Mouse (Mus musculus) kidney, embryonic 14.5 days (tissue): Measurements from ENCODE around the gene Fhdc1. TPM values are rescaled to one million over a fixed set of nuclear protein-coding genes. Genes with fewer than 3 reads are reported as not detected.

Experiments used
- ATAC-seq: fragments of 200-750 bp; cut with Nextera tagmentation; 2 replicates; pipeline ENCODE4 v1.8.0; 2017; ENCODE audit warnings: moderate number of reproducible peaks, mild to moderate bottlenecking, moderate TSS enrichment, moderate library complexity; ENCODE audit not compliant: low FRiP score, low TSS enrichment
- H3K27ac ChIP-seq: fragments of 300-500 bp; sonication (generic); 2 replicates; pipeline ENCODE4 v1.5.1; 2014; ENCODE audit warnings: low read depth, mild to moderate bottlenecking, low read length, moderate library complexity, mixed read lengths
- H3K27me3 ChIP-seq: fragments of 300-500 bp; sonication (generic); 2 replicates; pipeline ENCODE4 v1.6.1; 2014; ENCODE audit warnings: mild to moderate bottlenecking, low read length; ENCODE audit not compliant: control insufficient read depth, insufficient read depth
- H3K36me3 ChIP-seq: fragments of 300-500 bp; sonication (generic); 2 replicates; pipeline ENCODE4 v1.6.1; 2014; ENCODE audit warnings: low read length, mixed read lengths; ENCODE audit not compliant: control insufficient read depth, insufficient read depth
- H3K4me1 ChIP-seq: fragments of 300-500 bp; sonication (generic); 2 replicates; pipeline ENCODE4 v1.6.1; 2014; ENCODE audit warnings: low read length, mixed read lengths; ENCODE audit not compliant: control insufficient read depth, insufficient read depth
- H3K4me2 ChIP-seq: fragments of 300-500 bp; sonication (generic); replicated peaks from 2 replicates; pipeline ENCODE4 v1.6.1; 2014; ENCODE audit warnings: low read depth, mild to moderate bottlenecking, low read length
- H3K4me3 ChIP-seq: fragments of 300-500 bp; sonication (generic); 2 replicates; pipeline ENCODE4 v1.5.1; 2014; ENCODE audit warnings: mild to moderate bottlenecking, low read length
- H3K9ac ChIP-seq: fragments of 300-500 bp; sonication (generic); 2 replicates; pipeline ENCODE4 v1.6.1; 2014; ENCODE audit warnings: low read depth, mild to moderate bottlenecking, low read length, moderate library complexity
- H3K9me3 ChIP-seq: fragments of 300-500 bp; sonication (generic); 2 replicates; pipeline ENCODE4 v1.6.1; 2016; ENCODE audit warnings: low read length; ENCODE audit not compliant: control insufficient read depth
- WGBS: fragments of 180-500 bp; shearing (Covaris S2); extraction: QIAGEN DNeasy Blood & Tissue Kit; methylation state at CpG from one replicate; pipeline ENCODE4 v1.1.7; 2014; 5-methylcytosine and 5-hydroxymethylcytosine counted together
- polyA plus RNA-seq: library from polyadenylated mRNA; unstranded; fragments of >200 nt; fragmentation: Nextera tagmentation; extraction: Ambion mirVana; gene quantifications from 2 replicates; pipeline ENCODE4 v1.2.1, GENCODE M21; 2014

Gene Fhdc1
- polyA plus RNA-seq, result 0.87 and 4.4 TPM in 2 replicates

- H3K4me2 ChIP-seq, result peak within 1 kb of the TSS; percentile 99
- WGBS, result under 1% methylated on average over 71 of the region's 82 CpGs
- peaks cover 21% of the 10 kb centered on the region for H3K27me3 ChIP-seq
- no peaks in the 10 kb centered on the region for H3K36me3 ChIP-seq
- peak within 1 kb of the TSS; percentile 67 for H3K4me3 ChIP-seq
- peaks cover 17% of the 10 kb centered on the region for H3K4me1 ChIP-seq
- peak; percentile 81 for ATAC-seq
- no peak within 1 kb of the TSS for H3K27ac ChIP-seq
- H3K9me3 ChIP-seq, result no peaks in the 10 kb centered on the region
- peak within 1 kb of the TSS; percentile 63 for H3K9ac ChIP-seq
These were observed at the start of gene Fhdc1 for GRCm38 (mm10) chr3:84480006-84480897. Gene Fhdc1 (minus strand): TSS chr3:84480429.

- Histone ChIP-seq H3K27ac (no peak overlapping the region), H3K4me2 (no peak overlapping the region), H3K27me3 (no peaks in the 10 kb centered on the region), H3K36me3 (peaks cover 8% of the 10 kb centered on the region; the same call in 1 of the 2 replicates), H3K9ac (no peak overlapping the region), H3K4me1 (no peaks in the 10 kb centered on the region), H3K4me3 (no peak overlapping the region), H3K9me3 (no peaks in the 10 kb centered on the region)
- 82% methylated on average over 2 of the region's 2 CpGs for WGBS
- no peak for ATAC-seq
These were observed 48.8 kb upstream of the Fhdc1 start for GRCm38 (mm10) chr3:84529021-84529420.

- no peak overlapping the region for H3K4me3 ChIP-seq
- no peak overlapping the region for H3K27ac ChIP-seq
- H3K4me1 ChIP-seq, result no peaks in the 10 kb centered on the region
- no peak overlapping the region for H3K9ac ChIP-seq
- H3K27me3 ChIP-seq, result no peaks in the 10 kb centered on the region
- no peak for ATAC-seq
- no peaks in the 10 kb centered on the region for H3K9me3 ChIP-seq
- 94% methylated on average over 1 of the region's 1 CpGs for WGBS
- no peak overlapping the region for H3K4me2 ChIP-seq
- H3K36me3 ChIP-seq, result peaks cover 3% of the 10 kb centered on the region; the same call in 1 of the 2 replicates
These were observed 44.7 kb upstream of the Fhdc1 start for GRCm38 (mm10) chr3:84524952-84525351.

GRCm38 (mm10) chr3:84516163-84516562, 35.9 kb upstream of the Fhdc1 start:
- ATAC-seq, result no peak
- no peak overlapping the region for H3K9ac ChIP-seq
- H3K36me3 ChIP-seq, result peaks cover 6% of the 10 kb centered on the region; the same call in 1 of the 2 replicates
- H3K27me3 ChIP-seq, result no peaks in the 10 kb centered on the region
- no peaks in the 10 kb centered on the region for H3K9me3 ChIP-seq
- 93% methylated on average over 3 of the region's 3 CpGs for WGBS
- H3K27ac ChIP-seq, result no peak overlapping the region
- 0 out of 2 replicates have a peak, but pooled peaks cover 4% of the 10 kb centered on the region for H3K4me1 ChIP-seq
- H3K4me2 ChIP-seq, result no peak overlapping the region
- no peak overlapping the region for H3K4me3 ChIP-seq

GRCm38 (mm10) chr3:84512774-84513515, 32.7 kb upstream of the Fhdc1 start:
- no peak for ATAC-seq
- H3K4me2 ChIP-seq, result no peak overlapping the region
- H3K27ac ChIP-seq, result no peak overlapping the region
- H3K9ac ChIP-seq, result no peak overlapping the region
- 50% methylated on average over 6 of the region's 6 CpGs for WGBS
- H3K4me1 ChIP-seq, result 0 out of 2 replicates have a peak, but pooled peaks cover 4% of the 10 kb centered on the region
- no peaks in the 10 kb centered on the region for H3K27me3 ChIP-seq
- H3K4me3 ChIP-seq, result no peak overlapping the region
- no peaks in the 10 kb centered on the region; the same call in 1 of the 2 replicates for H3K36me3 ChIP-seq
- H3K9me3 ChIP-seq, result no peaks in the 10 kb centered on the region

- WGBS, result 90% methylated on average over 4 of the region's 4 CpGs
- Histone ChIP-seq H3K4me1 (no peaks in the 10 kb centered on the region), H3K27me3 (no peaks in the 10 kb centered on the region), H3K36me3 (no peaks in the 10 kb centered on the region; the same call in 1 of the 2 replicates), H3K27ac (no peak overlapping the region), H3K4me2 (no peak overlapping the region), H3K4me3 (no peak overlapping the region), H3K9ac (no peak overlapping the region), H3K9me3 (no peaks in the 10 kb centered on the region)
- ATAC-seq, result no peak
These were observed 25.0 kb upstream of the Fhdc1 start for GRCm38 (mm10) chr3:84505193-84505592.

GRCm38 (mm10) chr3:84504291-84504690, 24.1 kb upstream of the Fhdc1 start:
- ATAC-seq, result no peak
- H3K4me3 ChIP-seq, result no peak overlapping the region
- WGBS, result 96% methylated on average over 8 of the region's 8 CpGs

GRCm38 (mm10) chr3:84502101-84502500, 21.9 kb upstream of the Fhdc1 start:
- Histone ChIP-seq H3K27ac (no peak overlapping the region), H3K4me1 (no peaks in the 10 kb centered on the region), H3K9me3 (no peaks in the 10 kb centered on the region), H3K27me3 (no peaks in the 10 kb centered on the region), H3K36me3 (no peaks in the 10 kb centered on the region; the same call in 1 of the 2 replicates), H3K4me3 (no peak overlapping the region), H3K4me2 (no peak overlapping the region), H3K9ac (no peak overlapping the region)
- ATAC-seq, result no peak
- WGBS, result 54% methylated on average over 2 of the region's 2 CpGs

More at GRCm38 (mm10) chr3:84504291-84504690, 24.1 kb upstream of the Fhdc1 start:
- Histone ChIP-seq H3K9ac (no peak overlapping the region), H3K4me1 (no peaks in the 10 kb centered on the region), H3K27ac (no peak overlapping the region), H3K4me2 (no peak overlapping the region), H3K27me3 (no peaks in the 10 kb centered on the region), H3K9me3 (no peaks in the 10 kb centered on the region), H3K36me3 (no peaks in the 10 kb centered on the region; the same call in 1 of the 2 replicates)
